Mouse (Mus musculus): ENCODE data around the gene 4930469K13Rik.
A peak's percentile ranks its signal among the peaks of the same experiment; 100 is the strongest.

4930469K13Rik gene

GRCm38 (mm10) chr11:33934286-33934685 is 164.1 kb downstream of the 4930469K13Rik start:
- DNase-seq: no peak

DNA sequence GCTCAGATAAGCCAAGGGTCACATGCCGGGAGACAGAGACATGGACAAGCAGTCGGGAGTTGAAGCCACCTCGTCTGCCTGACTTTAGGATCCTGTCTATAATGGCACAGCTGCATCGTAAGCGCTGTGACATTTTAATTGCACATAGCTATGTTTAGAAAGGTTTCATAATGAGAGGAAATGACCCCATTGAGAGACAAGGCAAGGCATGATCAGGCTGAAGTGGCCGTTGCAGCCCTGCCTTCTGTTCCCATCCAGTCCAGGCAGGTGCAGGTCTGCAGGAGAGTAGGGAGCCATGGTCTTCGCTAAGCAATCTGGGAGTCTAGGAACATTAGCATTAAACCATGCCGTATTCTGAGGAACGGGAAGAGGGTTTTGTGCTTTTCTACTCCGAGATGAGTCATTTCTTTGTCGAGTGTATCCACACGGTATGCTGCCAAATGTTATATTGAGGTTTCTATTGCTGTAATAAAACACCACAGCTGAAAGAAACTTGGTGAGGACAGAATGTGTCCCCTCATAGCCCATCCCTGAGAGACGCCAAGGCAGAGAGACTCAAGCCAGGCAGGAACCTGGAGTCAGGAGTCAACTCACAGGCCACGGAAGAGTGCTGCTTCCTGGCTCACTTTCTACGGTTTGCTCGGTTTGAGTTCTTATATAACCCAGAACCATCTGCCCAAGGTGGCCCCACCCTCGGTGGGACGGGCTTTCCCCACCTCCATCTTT is 165.8 kb downstream of the 4930469K13Rik start:
- DNase-seq: no peak

DNA sequence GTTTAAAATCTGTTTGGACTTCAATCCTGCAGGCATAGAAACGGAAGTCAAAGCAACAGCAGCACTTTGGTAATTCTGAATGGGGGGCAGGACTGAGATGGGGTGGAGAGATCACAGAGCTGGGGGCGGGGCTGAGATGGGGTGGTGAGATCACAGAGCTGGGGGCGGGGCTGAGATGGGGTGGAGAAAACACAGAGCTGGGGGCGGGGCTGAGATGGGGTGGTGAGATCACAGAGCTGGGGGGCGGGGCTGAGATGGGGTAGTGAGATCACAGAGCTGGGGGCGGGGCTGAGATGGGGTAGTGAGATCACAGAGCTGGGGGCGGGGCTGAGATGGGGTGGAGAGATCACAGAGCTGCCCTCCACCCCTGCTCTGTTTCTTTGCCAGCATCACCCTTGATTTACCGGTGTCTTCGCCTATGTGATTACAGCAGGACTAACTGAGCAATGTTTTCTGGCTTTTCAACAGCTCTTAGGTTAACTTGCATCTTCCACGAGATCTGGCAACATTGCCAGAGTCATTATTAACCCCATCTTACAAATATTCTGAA is 166.4 kb downstream of the 4930469K13Rik start:
- peak; percentile 43 for DNase-seq

GRCm38 (mm10) chr11:33929412-33929811 is 168.9 kb downstream of the 4930469K13Rik start:
- no peak for DNase-seq

DNA sequence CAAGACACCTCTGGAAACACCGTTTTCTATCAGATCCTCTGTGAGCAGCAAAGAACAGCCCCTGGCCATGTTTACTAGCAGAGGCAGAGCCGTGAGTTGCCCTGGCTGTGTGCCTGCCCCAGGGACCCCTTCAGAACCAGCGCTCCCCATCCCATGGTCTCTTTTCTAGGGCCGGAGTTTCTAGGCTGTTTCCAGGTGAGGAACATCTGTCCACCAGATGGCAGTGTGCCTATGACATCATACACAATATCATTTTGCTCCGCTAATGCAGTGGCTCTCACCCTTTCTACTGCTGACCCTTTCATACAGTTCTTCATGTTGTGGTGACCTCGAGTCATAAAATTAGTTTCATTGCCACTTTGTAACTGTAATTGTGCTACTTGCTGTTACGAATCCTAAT is 169.7 kb downstream of the 4930469K13Rik start:
- DNase-seq: peak; percentile 57

- DNase-seq: no peak
These were observed 170.5 kb downstream of the 4930469K13Rik start for GRCm38 (mm10) chr11:33927836-33928235.

DNA sequence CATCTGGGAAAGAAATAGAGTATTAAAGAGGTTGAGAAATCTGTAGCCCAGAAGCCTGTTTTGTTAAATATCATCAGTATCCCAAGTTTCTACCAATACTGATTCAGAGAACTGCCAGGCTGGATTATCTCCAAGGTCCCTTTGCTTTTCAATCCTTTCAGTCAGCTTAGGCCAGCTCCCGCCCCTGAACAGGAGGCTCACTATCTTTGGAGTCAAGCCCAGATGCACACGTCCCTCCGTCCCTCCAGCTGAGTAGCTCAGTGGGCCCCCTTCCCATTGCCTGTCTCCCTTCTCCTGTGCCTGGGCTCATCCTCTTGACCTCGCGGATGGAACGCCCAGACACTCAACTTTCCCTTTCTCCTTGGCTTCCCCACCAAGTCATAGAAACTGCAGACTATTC is 171.0 kb downstream of the 4930469K13Rik start:
- DNase-seq: no peak

GRCm38 (mm10) chr11:33926551-33926950 is 171.8 kb downstream of the 4930469K13Rik start:
- no peak for DNase-seq

DNA sequence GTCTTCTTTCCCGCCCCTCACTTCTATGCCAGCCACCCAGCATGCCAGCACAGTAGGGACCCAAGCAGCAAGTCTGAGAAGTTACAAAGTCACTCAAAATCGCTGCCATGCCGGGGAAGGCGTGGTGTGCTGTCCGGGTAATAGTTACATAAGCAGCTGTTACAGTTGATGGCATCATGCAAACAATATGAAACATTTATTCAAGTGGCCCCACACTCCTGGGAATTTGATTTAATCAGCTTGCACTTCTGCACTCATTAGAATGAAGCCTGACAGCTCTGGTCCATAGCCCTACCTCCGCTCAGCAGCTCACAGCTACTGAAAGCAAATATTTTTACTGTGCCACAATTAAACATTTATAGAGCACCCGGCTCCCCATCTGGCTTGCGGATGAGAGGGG is 172.6 kb downstream of the 4930469K13Rik start:
- no peak for DNase-seq

Data from retina, postnatal 1 day (tissue).